In genomic region chr3:68829944-68830343, GRCm38 (mm10) we compare ENCODE assay signal across 29 mouse cellular contexts. TPM values are rescaled to one million over a fixed set of nuclear protein-coding genes. Genes with fewer than 3 reads are reported as not detected.
DNase-seq lines count a peak whose midpoint lies in the region; ATAC-seq lines count a peak whose summit lies in the region.
"Had no signal": no experiment of that assay in that cellular context is flagged by ENCODE, and none has a peak within 500 bp of the region (broad histone marks: within the 10 kb centered on the region; RNA-seq: fewer than 3 reads in every experiment).

No protein-coding gene starts in this region.

- peak; percentile 52 for DNase-seq in CD4-positive helper T cell, adult 2 months (ENCODE audit: low read depth, low spot score)
- DNase-seq in CD4-positive, CD25-positive, alpha-beta regulatory T cell, adult 2 months (ENCODE audit: low read depth, low spot score) = peak; percentile 56
- peak; percentile 53 for DNase-seq in naive thymus-derived CD4-positive, alpha-beta T cell, adult 2 months (ENCODE audit: low read depth)
- DNase-seq in right cerebral cortex, adult 18-20 months = no peak
- DNase-seq: adrenal gland, postnatal 14 days; cerebellum, adult 11 months; cerebellum, adult 8-10 months; cerebellum, postnatal 10 days; cerebellum, postnatal 36 days; embryo, embryonic 11 days; gastrocnemius, postnatal 10 days; gastrocnemius, postnatal 36 days; heart, adult 18-20 months; heart, postnatal 10 days; heart, postnatal 4 days; kidney, adult 2 months had no signal

- no peak overlapping the region for H3K4me2 ChIP-seq in kidney, embryonic 14.5 days (replicated peaks; ENCODE audit: low read depth, low read length)
- H3K4me2 ChIP-seq: embryonic facial prominence, embryonic 13.5 days; forebrain, embryonic 12.5 days; heart, embryonic 12.5 days; heart, embryonic 15.5 days; hindbrain, embryonic 14.5 days had no signal

- peak; percentile 75 for ATAC-seq in activated CD4-positive, CD25-positive, alpha-beta regulatory T cell, adult 4 months
- no peak for ATAC-seq in kidney, embryonic 14.5 days (ENCODE audit: low FRiP score, low TSS enrichment)
- ATAC-seq: forebrain, embryonic 16.5 days; hindbrain, postnatal 0 days; intestine, embryonic 16.5 days had no signal

- H3K4me3 ChIP-seq in kidney, embryonic 14.5 days (ENCODE audit: low read length) = no peak overlapping the region
- H3K4me3 ChIP-seq: embryonic facial prominence, embryonic 10.5 days; embryonic facial prominence, embryonic 13.5 days; erythroblast, embryonic 14.5 days; forebrain, embryonic 12.5 days; heart, embryonic 12.5 days; heart, embryonic 15.5 days had no signal

- no peaks in the 10 kb centered on the region for H3K36me3 ChIP-seq in kidney, embryonic 14.5 days (ENCODE audit: control insufficient read depth, insufficient read depth, low read length)
- H3K36me3 ChIP-seq: embryonic facial prominence, embryonic 10.5 days; embryonic facial prominence, embryonic 13.5 days; forebrain, embryonic 12.5 days; heart, embryonic 12.5 days; heart, embryonic 15.5 days had no signal

- WGBS in kidney, embryonic 14.5 days = 56% methylated on average over 3 of the region's 3 CpGs

- no peak overlapping the region for H3K27ac ChIP-seq in kidney, embryonic 14.5 days (ENCODE audit: low read depth, low read length)
- H3K27ac ChIP-seq: embryonic facial prominence, embryonic 10.5 days; embryonic facial prominence, embryonic 13.5 days; forebrain, embryonic 12.5 days; heart, embryonic 15.5 days; hindbrain, embryonic 14.5 days; hindbrain, postnatal 0 days had no signal

- no peaks in the 10 kb centered on the region for H3K9me3 ChIP-seq in kidney, embryonic 14.5 days (ENCODE audit: control insufficient read depth, low read length)
- H3K9me3 ChIP-seq: embryonic facial prominence, embryonic 10.5 days; embryonic facial prominence, embryonic 13.5 days; forebrain, embryonic 12.5 days; heart, embryonic 12.5 days; heart, embryonic 15.5 days had no signal

- H3K4me1 ChIP-seq in kidney, embryonic 14.5 days (ENCODE audit: control insufficient read depth, insufficient read depth, low read length) = no peaks in the 10 kb centered on the region; the same call in 1 of the 2 replicates
- H3K4me1 ChIP-seq: embryonic facial prominence, embryonic 10.5 days; embryonic facial prominence, embryonic 13.5 days; heart, embryonic 12.5 days; heart, embryonic 15.5 days had no signal

- no peaks in the 10 kb centered on the region for H3K27me3 ChIP-seq in kidney, embryonic 14.5 days (ENCODE audit: control insufficient read depth, insufficient read depth, low read length)
- H3K27me3 ChIP-seq: embryonic facial prominence, embryonic 13.5 days; forebrain, embryonic 12.5 days; heart, embryonic 12.5 days; heart, embryonic 15.5 days had no signal

- H3K9ac ChIP-seq in kidney, embryonic 14.5 days (ENCODE audit: low read depth, low read length) = no peak overlapping the region
- H3K9ac ChIP-seq: embryonic facial prominence, embryonic 13.5 days; forebrain, embryonic 12.5 days; heart, embryonic 12.5 days; heart, embryonic 15.5 days; hindbrain, embryonic 14.5 days had no signal

RNA-seq across cellular contexts. Expression of gene 1110032F04Rik, which starts 39.4 kb away (rescaled TPM):
- 1 to 10 TPM; 1.9 to 2.3 TPM for polyA plus RNA-seq in activated CD4-positive, CD25-positive, alpha-beta regulatory T cell, adult 4 months (2017; shearing (Covaris generic))
- 5.1 and 7.0 TPM in 2 replicates for polyA plus RNA-seq in kidney, embryonic 14.5 days (2014; fragmentation: Nextera tagmentation; extraction: Ambion mirVana)
- polyA plus RNA-seq: C2C12 had no signal
